Mouse (Mus musculus) midbrain, embryonic 12.5 days (tissue): ENCODE data around the gene Shroom4. TPM values are rescaled to one million over a fixed set of nuclear protein-coding genes. Genes with fewer than 3 reads are reported as not detected.
"Not testable (repeated sequence)": the region's sequence is repeated elsewhere in the genome, so short reads cannot be mapped to it uniquely, and the experiment has no call there.

Experiments used
- ATAC-seq: fragments of 200-750 bp; cut with Nextera tagmentation; 2 replicates; pipeline ENCODE4 v1.8.0; 2017; ENCODE audit warnings: low read depth, moderate TSS enrichment, moderate library complexity; ENCODE audit not compliant: low FRiP score
- H3K27ac ChIP-seq: fragments of 300-500 bp; sonication (generic); replicated peaks from 2 replicates; pipeline ENCODE4 v1.5.1; 2016; ENCODE audit warnings: mild to moderate bottlenecking
- H3K27me3 ChIP-seq: fragments of 300-500 bp; sonication (generic); 2 replicates; pipeline ENCODE4 v1.6.1; 2016; ENCODE audit warnings: mild to moderate bottlenecking
- H3K36me3 ChIP-seq: fragments of 300-500 bp; sonication (generic); 2 replicates; pipeline ENCODE4 v1.6.1; 2016
- H3K4me1 ChIP-seq: fragments of 300-500 bp; sonication (generic); 2 replicates; pipeline ENCODE4 v1.6.1; 2016
- H3K4me2 ChIP-seq: fragments of 300-500 bp; sonication (generic); replicated peaks from 2 replicates; pipeline ENCODE4 v1.6.1; 2016; ENCODE audit warnings: mild to moderate bottlenecking, moderate library complexity
- H3K4me3 ChIP-seq: fragments of 300-500 bp; sonication (generic); 2 replicates; pipeline ENCODE4 v1.5.1; 2016; ENCODE audit warnings: mild to moderate bottlenecking
- H3K9ac ChIP-seq: fragments of 300-500 bp; sonication (generic); replicated peaks from 2 replicates; pipeline ENCODE4 v1.6.1; 2016; ENCODE audit warnings: mild to moderate bottlenecking, moderate library complexity
- H3K9me3 ChIP-seq: fragments of 300-500 bp; sonication (generic); 2 replicates; pipeline ENCODE4 v1.6.1; 2016; ENCODE audit warnings: mild to moderate bottlenecking
- WGBS: fragments of 180-500 bp; shearing (Covaris S2); methylation state at CpG from one replicate; pipeline ENCODE4 v1.1.7; 2016; 5-methylcytosine and 5-hydroxymethylcytosine counted together
- polyA plus RNA-seq: library from polyadenylated mRNA; unstranded; fragments of >200 nt; fragmentation: Nextera tagmentation; extraction: Ambion mirVana; gene quantifications from 2 replicates; pipeline ENCODE4 v1.2.1, GENCODE M21; 2016

The Shroom4 gene
- polyA plus RNA-seq, 1 experiment from 2014 or later: 4.0 TPM

DNA sequence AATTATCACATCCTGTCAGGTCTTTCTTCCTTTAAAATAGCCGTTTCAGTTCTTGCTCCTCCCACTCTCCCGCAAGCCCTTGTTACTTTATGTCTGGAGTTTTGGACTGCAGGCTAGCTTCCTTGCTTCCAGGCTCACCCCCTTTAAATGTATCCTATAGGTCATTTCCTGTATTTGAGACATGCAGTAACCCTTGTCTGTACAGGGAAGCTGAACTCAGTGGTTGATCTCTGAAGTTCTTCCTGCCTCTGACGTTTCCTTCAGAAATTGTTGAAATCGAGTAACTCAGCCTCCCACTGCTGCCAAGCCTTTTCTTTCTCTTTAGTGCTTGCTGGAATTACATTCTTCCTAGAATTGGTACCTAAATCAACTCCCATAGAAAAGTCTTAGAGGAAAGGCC, 18.5 kb downstream of the Shroom4 start:
- no peaks in the 10 kb centered on the region for H3K27me3 ChIP-seq
- H3K36me3 ChIP-seq: no peaks in the 10 kb centered on the region
- H3K27ac ChIP-seq: no peak overlapping the region
- no peak overlapping the region for H3K9ac ChIP-seq
- 44% methylated on average over 4 of the region's 4 CpGs for WGBS
- ATAC-seq: no peak
- no peak overlapping the region for H3K4me2 ChIP-seq
- H3K9me3 ChIP-seq: no peaks in the 10 kb centered on the region
- H3K4me1 ChIP-seq: no peaks in the 10 kb centered on the region
- H3K4me3 ChIP-seq: no peak overlapping the region

DNA sequence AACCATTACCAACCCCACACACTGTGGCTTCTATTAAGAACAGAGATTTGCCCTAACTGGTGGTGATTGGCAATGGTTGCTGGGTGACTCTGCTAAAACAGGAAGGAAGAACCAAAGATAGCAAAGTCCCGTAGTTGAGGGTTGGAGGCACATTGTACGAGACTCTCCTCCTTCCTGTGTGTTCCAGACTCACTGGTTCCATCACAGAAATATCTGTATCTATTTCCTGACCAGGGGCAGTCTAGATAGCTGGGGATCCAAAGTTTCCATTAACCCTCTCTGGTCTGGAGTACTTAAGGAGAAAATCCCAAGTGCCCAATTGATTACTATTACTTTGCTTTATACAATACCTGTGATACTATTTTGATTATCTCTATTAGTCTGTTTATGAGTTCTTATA, 35.6 kb downstream of the Shroom4 start:
- H3K27ac ChIP-seq: no peak overlapping the region
- no peaks in the 10 kb centered on the region for H3K36me3 ChIP-seq
- H3K4me2 ChIP-seq: no peak overlapping the region
- H3K9ac ChIP-seq: no peak overlapping the region
- ATAC-seq: no peak
- H3K4me3 ChIP-seq: no peak overlapping the region
- no peaks in the 10 kb centered on the region for H3K4me1 ChIP-seq
- no peaks in the 10 kb centered on the region for H3K9me3 ChIP-seq
- 77% methylated on average over 2 of the region's 2 CpGs for WGBS
- H3K27me3 ChIP-seq: no peaks in the 10 kb centered on the region

DNA sequence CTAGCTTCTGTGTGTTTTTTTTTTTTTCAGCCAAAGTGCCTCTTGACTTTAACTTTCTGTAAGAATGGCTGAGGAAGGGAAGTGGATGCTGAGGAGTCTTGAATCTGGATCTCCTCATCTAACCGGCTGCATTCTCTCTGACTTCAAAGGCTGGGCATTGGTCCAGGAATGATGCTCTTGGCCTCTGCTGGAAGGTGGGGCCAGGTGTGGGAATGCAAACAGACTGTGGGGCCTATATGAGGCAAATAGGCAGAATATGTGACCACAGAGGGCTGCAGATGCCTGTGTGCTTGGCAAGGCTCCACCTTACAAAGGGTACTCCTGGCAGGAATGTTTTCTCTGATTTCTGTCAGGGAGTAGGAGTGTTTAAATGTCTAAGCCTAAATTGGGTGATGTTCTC, 46.8 kb downstream of the Shroom4 start:
- WGBS: 61% methylated on average over 1 of the region's 1 CpGs
- H3K9ac ChIP-seq: no peak overlapping the region
- no peak overlapping the region for H3K27ac ChIP-seq
- H3K4me1 ChIP-seq: no peaks in the 10 kb centered on the region
- no peak overlapping the region for H3K4me3 ChIP-seq
- no peak for ATAC-seq
- H3K27me3 ChIP-seq: no peaks in the 10 kb centered on the region
- H3K9me3 ChIP-seq: no peaks in the 10 kb centered on the region
- H3K4me2 ChIP-seq: no peak overlapping the region
- no peaks in the 10 kb centered on the region for H3K36me3 ChIP-seq

DNA sequence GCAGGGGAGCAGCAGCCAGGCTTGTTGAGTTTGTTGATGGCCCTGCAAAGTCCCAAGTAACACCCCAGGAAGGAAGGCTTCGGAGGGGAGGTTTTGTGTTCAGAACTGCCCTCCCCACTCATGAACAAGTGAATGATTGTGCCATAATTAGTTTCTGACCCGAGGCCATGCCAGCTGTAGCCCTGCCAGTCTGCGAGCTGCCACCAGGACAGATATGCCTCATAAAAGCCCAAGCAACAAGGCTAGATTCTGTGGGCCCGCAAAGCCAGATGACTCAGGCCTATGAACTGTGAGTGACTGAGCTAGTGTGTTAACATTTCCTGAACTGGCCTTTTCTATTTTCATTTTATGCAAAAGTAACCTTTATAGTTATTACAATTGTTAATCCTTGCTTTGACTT, 48.3 kb downstream of the Shroom4 start:
- no peak for ATAC-seq
- no peaks in the 10 kb centered on the region for H3K27me3 ChIP-seq
- H3K27ac ChIP-seq: no peak overlapping the region
- no peaks in the 10 kb centered on the region for H3K36me3 ChIP-seq
- H3K9me3 ChIP-seq: no peaks in the 10 kb centered on the region
- H3K9ac ChIP-seq: no peak overlapping the region
- no peak overlapping the region for H3K4me2 ChIP-seq
- no peak overlapping the region for H3K4me3 ChIP-seq
- WGBS: 71% methylated on average over 4 of the region's 4 CpGs
- no peaks in the 10 kb centered on the region for H3K4me1 ChIP-seq

DNA sequence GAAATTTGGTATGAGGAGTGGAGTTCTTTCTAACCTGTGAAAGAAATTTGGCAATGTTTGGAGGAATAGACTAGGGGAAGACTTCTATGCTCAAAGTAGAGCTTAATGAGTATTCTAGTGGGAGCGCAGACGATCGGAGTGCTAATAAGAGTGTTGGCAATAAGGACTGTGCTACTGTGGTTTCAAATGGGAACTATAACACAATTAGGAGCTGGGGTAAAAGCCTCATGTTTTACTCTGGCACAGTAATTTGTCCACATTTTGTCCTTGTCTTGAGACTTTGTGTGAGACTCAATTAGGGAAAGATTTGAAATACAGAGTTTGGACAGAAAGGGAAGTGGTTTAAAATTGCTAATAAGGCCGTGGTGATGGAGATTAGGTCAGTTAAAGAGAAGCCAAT, 53.6 kb downstream of the Shroom4 start:
- 91% methylated on average over 4 of the region's 4 CpGs for WGBS
- H3K9ac ChIP-seq: no peak overlapping the region
- H3K9me3 ChIP-seq: no peaks in the 10 kb centered on the region
- ATAC-seq: no peak
- no peaks in the 10 kb centered on the region for H3K4me1 ChIP-seq
- H3K27ac ChIP-seq: no peak overlapping the region
- no peaks in the 10 kb centered on the region for H3K27me3 ChIP-seq
- no peaks in the 10 kb centered on the region for H3K36me3 ChIP-seq
- no peak overlapping the region for H3K4me3 ChIP-seq
- H3K4me2 ChIP-seq: no peak overlapping the region

DNA sequence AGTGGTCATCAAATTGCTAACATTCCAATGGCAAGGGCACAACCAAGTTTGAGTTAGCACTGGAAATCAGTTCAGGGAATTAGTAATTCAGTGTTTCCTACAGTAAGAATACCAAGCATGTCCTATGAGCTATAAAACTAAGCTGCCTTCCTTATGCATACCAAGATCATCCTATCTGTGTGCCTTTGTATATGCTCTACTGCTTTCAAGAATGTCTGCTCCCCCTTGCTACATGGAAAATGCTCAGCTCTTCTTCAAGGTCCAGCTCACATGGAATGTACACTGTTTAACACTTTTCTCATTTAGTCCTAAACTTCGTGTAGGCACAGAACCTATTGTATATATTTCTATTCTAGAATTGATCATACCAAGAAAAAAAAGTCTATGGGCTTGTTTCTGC, 69.6 kb downstream of the Shroom4 start:
- not testable (repeated sequence) for H3K9ac ChIP-seq, H3K4me1 ChIP-seq, H3K27me3 ChIP-seq, H3K36me3 ChIP-seq, H3K4me3 ChIP-seq, H3K9me3 ChIP-seq, H3K4me2 ChIP-seq, ATAC-seq, H3K27ac ChIP-seq
- WGBS: no CpG with 5 or more reads among the region's 1 CpGs

DNA sequence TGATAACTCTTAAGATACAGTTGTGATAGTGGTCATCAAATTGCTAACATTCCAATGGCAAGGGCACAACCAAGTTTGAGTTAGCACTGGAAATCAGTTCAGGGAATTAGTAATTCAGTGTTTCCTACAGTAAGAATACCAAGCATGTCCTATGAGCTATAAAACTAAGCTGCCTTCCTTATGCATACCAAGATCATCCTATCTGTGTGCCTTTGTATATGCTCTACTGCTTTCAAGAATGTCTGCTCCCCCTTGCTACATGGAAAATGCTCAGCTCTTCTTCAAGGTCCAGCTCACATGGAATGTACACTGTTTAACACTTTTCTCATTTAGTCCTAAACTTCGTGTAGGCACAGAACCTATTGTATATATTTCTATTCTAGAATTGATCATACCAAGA, 72.9 kb downstream of the Shroom4 start:
- not testable (repeated sequence) for H3K9me3 ChIP-seq, H3K4me2 ChIP-seq, H3K36me3 ChIP-seq, ATAC-seq, H3K27me3 ChIP-seq, H3K9ac ChIP-seq, H3K4me1 ChIP-seq, H3K27ac ChIP-seq, H3K4me3 ChIP-seq
- no CpG with 5 or more reads among the region's 1 CpGs for WGBS

DNA sequence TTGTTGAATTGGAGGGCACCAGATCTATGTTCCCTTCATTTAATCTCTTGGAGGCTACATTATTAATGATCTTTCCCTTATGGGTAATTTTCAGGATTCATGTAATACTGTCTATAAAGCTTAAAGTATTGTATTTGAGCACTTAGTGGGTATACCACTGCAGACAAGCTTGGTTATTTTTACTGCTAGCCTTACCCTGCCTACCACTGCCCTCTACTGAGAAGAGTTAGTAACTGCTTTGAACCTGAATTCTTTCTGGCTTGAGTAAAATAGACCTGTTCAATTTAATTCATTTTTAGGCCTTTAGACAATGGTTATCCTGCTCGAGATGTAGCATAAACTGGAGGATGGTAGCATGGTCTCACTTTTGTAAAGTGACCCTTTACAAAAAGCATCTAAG, 75.5 kb downstream of the Shroom4 start:
- ATAC-seq: no peak
- no peaks in the 10 kb centered on the region for H3K9me3 ChIP-seq

DNA sequence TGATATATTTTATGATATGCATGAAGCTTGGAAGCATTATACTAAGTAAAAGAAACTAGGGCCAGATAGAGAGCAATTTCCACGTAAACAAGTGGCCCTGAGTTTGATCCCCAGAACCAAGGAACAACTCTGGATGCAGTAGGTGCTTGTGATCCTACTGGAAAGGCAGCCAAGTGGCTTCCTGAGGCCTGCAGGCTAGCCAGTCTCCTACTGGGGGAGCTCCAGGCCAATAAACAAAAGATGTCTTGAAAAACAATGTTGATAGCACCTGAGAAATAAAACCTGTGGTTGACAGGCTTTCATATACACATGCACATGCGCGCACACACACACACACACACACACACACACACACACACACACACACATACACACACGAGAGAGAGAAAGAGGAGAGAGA, 82.6 kb downstream of the Shroom4 start:
- no peak overlapping the region for H3K9ac ChIP-seq
- no peak overlapping the region for H3K4me3 ChIP-seq
- H3K36me3 ChIP-seq: no peaks in the 10 kb centered on the region
- no peaks in the 10 kb centered on the region for H3K27me3 ChIP-seq
- H3K27ac ChIP-seq: no peak overlapping the region
- H3K4me1 ChIP-seq: no peaks in the 10 kb centered on the region
- no peaks in the 10 kb centered on the region for H3K9me3 ChIP-seq
- 54% methylated on average over 3 of the region's 4 CpGs for WGBS
- ATAC-seq: no peak
- no peak overlapping the region for H3K4me2 ChIP-seq

More for the DNA sequence above, 75.5 kb downstream of the Shroom4 start:
- Histone ChIP-seq H3K4me1 (no peaks in the 10 kb centered on the region), H3K9ac (no peak overlapping the region), H3K27me3 (no peaks in the 10 kb centered on the region), H3K27ac (no peak overlapping the region), H3K4me3 (no peak overlapping the region), H3K4me2 (no peak overlapping the region), H3K36me3 (no peaks in the 10 kb centered on the region)
- 44% methylated on average over 1 of the region's 1 CpGs for WGBS

DNA sequence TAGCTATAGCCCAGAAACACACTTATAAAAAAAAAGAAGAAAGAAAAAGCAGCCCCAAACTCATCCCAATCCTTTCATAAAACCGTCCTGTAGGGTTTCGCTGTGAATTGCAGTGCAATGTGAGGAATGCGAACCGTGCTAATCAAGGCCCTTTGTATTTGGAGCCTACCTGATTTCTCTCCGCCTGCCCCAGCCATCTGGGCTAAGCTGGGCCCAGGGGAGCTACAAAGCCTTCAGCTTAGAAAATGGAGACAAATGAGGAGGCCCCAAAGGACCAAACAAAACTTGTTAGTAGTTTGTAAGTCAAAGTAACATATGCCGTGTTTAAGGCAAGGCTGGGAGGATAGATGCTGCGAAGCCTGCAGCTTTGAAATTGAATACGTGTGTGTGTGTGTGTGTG, 84.2 kb downstream of the Shroom4 start:
- ATAC-seq: peak; percentile 19; the same call in 1 of the 2 replicates
- no peak overlapping the region for H3K9ac ChIP-seq
- 27% methylated on average over 8 of the region's 8 CpGs for WGBS

DNA sequence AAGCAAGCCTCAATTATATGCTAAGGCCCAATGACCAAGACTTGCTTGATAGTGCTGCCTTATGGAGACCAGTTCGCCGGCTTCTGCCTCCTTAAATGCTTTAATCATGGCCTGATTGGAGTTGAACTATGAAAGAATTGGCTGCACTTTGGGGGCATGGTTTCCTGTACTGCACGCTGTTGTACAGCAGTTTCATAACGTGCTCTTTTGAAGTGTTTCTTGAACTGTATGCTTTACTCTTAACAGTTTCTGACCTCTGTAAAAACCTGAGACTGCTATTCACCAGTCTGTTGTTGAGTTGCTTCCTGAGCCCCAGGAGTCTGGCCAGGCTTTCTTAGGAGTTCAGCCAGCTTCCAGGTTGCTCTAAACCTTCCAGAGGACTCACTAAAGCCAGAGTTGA, 90.8 kb downstream of the Shroom4 start:
- Histone ChIP-seq H3K36me3 (no peaks in the 10 kb centered on the region), H3K9me3 (no peaks in the 10 kb centered on the region), H3K4me1 (no peaks in the 10 kb centered on the region), H3K27ac (no peak overlapping the region), H3K4me2 (no peak overlapping the region), H3K9ac (no peak overlapping the region), H3K4me3 (no peak overlapping the region), H3K27me3 (no peaks in the 10 kb centered on the region)
- no peak for ATAC-seq
- 87% methylated on average over 4 of the region's 4 CpGs for WGBS

More for the DNA sequence above, 84.2 kb downstream of the Shroom4 start:
- no peaks in the 10 kb centered on the region for H3K27me3 ChIP-seq
- H3K27ac ChIP-seq: no peak overlapping the region
- no peak overlapping the region for H3K4me2 ChIP-seq
- H3K9me3 ChIP-seq: no peaks in the 10 kb centered on the region
- H3K4me1 ChIP-seq: no peaks in the 10 kb centered on the region
- no peaks in the 10 kb centered on the region for H3K36me3 ChIP-seq
- H3K4me3 ChIP-seq: no peak overlapping the region

DNA sequence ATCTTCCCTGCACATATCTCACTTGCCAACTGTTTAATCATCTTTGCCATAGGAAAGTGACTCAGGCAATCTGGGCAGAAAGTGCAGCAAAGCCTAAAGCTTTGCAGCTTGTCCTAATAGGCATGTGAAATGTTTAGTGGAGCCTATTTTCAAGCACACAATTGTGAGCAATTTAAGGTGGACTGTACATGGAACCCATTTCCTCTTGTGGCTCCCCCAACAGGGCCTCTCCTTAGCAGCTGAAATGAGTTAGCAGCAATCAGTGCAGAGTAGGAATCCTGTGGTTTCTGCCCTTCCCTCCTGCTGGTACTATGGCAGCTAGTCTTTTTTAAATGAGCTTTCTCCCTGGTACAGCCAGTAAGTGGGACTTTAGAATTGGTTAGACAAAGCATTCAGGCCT, 95.8 kb downstream of the Shroom4 start:
- ATAC-seq: no peak
- H3K4me3 ChIP-seq: no peak overlapping the region
- no peak overlapping the region for H3K9ac ChIP-seq
- H3K9me3 ChIP-seq: no peaks in the 10 kb centered on the region
- no peaks in the 10 kb centered on the region for H3K36me3 ChIP-seq
- no peak overlapping the region for H3K4me2 ChIP-seq
- H3K4me1 ChIP-seq: 0 out of 2 replicates have a peak, but pooled peaks cover 4% of the 10 kb centered on the region
- H3K27ac ChIP-seq: no peak overlapping the region
- H3K27me3 ChIP-seq: no peaks in the 10 kb centered on the region

DNA sequence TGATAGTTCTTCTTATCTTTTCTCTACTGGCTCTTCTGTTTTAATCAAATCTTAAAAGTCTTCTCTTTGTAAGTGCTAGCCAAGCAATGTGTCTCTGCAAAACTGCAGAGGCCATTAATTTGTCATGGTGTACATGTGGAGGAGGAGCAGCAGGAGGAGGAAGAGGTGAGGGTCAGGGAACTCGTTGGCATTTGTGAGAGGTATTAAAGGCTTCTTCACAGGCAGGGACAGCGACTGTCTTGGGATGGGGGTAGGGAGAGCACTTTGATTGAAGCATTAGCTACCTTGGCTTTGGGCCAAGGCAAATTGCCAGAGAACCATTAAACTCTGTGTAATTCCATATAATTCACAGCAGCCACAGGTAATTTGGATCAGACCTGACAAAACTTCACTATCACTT, 96.7 kb downstream of the Shroom4 start:
- Histone ChIP-seq H3K36me3 (no peaks in the 10 kb centered on the region), H3K27ac (no peak overlapping the region), H3K4me2 (no peak overlapping the region), H3K9ac (no peak overlapping the region), H3K9me3 (no peaks in the 10 kb centered on the region), H3K4me1 (0 out of 2 replicates have a peak, but pooled peaks cover 4% of the 10 kb centered on the region), H3K4me3 (no peak overlapping the region), H3K27me3 (no peaks in the 10 kb centered on the region)
- 44% methylated on average over 2 of the region's 2 CpGs for WGBS
- ATAC-seq: no peak
